Mouse (Mus musculus) ES-Bruce4 (cell line): ENCODE data around the gene Vapb. TPM values are rescaled to one million over a fixed set of nuclear protein-coding genes. Genes with fewer than 3 reads are reported as not detected.
"Not testable (repeated sequence)": the region's sequence is repeated elsewhere in the genome, so short reads cannot be mapped to it uniquely, and the experiment has no call there.

ENCODE experiments used
- H3K27ac ChIP-seq: 2 replicates; pipeline ENCODE4 v1.5.1; 2012; ENCODE audit warnings: low read length, inconsistent platforms; ENCODE audit not compliant: insufficient read depth
- H3K27me3 ChIP-seq: 2 replicates; pipeline ENCODE4 v1.6.1; 2012; ENCODE audit warnings: mild to moderate bottlenecking, low read length, inconsistent platforms; ENCODE audit not compliant: control insufficient read depth, poor library complexity, insufficient read depth, severe bottlenecking
- H3K36me3 ChIP-seq: 2 replicates; pipeline ENCODE4 v1.6.1; 2012; ENCODE audit warnings: inconsistent platforms, mild to moderate bottlenecking, low read length, moderate library complexity; ENCODE audit not compliant: control insufficient read depth, poor library complexity, insufficient read depth, severe bottlenecking
- H3K4me1 ChIP-seq: one replicate; pipeline ENCODE4 v1.8.1; 2011; ENCODE audit warnings: low read length; ENCODE audit not compliant: control insufficient read depth, insufficient read depth
- H3K4me3 ChIP-seq: 2 replicates; pipeline ENCODE4 v1.5.1; 2011; ENCODE audit warnings: low read depth, mild to moderate bottlenecking, low read length
- H3K9ac ChIP-seq: 2 replicates; pipeline ENCODE4 v1.6.1; 2012; ENCODE audit warnings: low read depth, mild to moderate bottlenecking, inconsistent platforms; ENCODE audit not compliant: poor library complexity, severe bottlenecking
- H3K9me3 ChIP-seq: replicated peaks from 2 replicates; pipeline ENCODE4 v1.6.1; 2012; ENCODE audit warnings: mild to moderate bottlenecking, low read length, inconsistent platforms; ENCODE audit not compliant: control insufficient read depth, poor library complexity, insufficient read depth, severe bottlenecking
- CTCF ChIP-seq: IDR thresholded peaks from one replicate; pipeline ENCODE4 v1.8.1; 2011; ENCODE audit warnings: low read depth, low read length
- EP300 ChIP-seq: IDR thresholded peaks from 2 replicates; pipeline ENCODE4 v1.6.1; 2011; ENCODE audit warnings: low read depth, low read length; ENCODE audit not compliant: insufficient read depth
- POLR2A ChIP-seq: IDR thresholded peaks from one replicate; pipeline ENCODE4 v1.8.1; 2011; ENCODE audit warnings: low read length; ENCODE audit not compliant: insufficient read depth
- polyA plus RNA-seq: library from polyadenylated mRNA; stranded (reverse); fragments of >200 nt; gene quantifications from 2 replicates; pipeline ENCODE4 v1.2.4, GENCODE M21; 2011; ENCODE audit warnings: low read depth; ENCODE audit not compliant: missing spikeins, insufficient read depth, insufficient read length

Gene Vapb
- polyA plus RNA-seq, 1 experiment: 56.4 TPM

DNA sequence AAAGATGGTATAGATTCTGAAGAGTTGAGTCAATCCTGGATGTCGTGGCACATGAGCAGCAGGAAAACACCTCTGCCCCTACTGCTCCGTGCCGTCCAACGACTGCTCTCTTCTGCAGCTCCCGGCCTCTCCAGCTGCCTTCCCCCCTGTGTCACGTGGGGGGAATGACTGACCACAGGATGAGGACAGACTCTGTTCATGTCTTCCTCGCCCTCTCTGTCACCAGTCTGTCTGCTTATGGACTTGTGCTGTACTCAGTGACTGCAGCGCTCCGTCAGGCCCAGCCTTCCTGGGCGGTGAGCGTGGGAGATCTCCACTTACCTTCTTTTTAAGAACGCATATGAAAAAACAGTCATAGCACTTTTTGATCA lies 34.5 kb upstream of the Vapb start:
- no peak for TF ChIP-seq POLR2A
- no peak for TF ChIP-seq EP300
- no peak for TF ChIP-seq CTCF
- Histone ChIP-seq H3K4me3 (no peak overlapping the region), H3K27me3 (no peaks in the 10 kb centered on the region), H3K4me1 (no peaks in the 10 kb centered on the region), H3K27ac (no peak overlapping the region), H3K9me3 (no peaks in the 10 kb centered on the region), H3K36me3 (peaks cover 5% of the 10 kb centered on the region), H3K9ac (no peak overlapping the region)

DNA sequence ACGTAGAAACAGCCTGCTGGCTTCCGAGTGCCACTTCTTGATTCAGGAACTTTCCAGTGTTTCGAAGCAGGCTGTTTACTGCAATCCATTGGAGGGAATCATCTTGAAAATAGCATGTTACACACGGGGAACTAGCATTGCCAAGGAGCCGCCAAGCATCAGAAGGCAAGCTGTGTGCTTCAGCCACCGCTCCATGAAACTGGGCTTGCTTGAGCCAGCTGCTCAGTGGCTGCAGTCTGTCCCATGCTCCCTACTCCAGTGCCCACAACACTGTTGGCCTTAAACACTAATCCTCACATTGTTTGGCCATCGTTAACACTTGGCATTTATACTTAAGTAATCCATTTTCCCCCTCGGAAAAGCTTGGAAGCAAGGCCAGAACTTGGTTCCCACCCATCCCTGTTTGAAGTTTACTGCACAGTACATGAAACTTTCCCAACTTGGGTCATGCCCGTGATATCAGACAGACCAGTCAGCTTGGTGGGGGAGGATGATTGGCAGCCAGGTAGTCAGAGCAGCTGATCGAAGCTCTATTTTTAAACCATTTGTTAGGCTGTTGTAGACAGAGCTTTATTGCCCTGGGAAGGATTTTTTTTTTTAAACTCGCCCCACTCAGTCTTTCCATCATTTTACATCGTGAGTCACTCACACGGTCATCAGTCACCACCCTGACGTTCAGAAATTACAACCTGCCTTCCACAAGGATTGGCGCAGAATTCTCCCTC lies 31.3 kb upstream of the Vapb start:
- Histone ChIP-seq H3K27me3 (no peaks in the 10 kb centered on the region), H3K36me3 (no peaks in the 10 kb centered on the region; the same call in 1 of the 2 replicates), H3K27ac (no peak overlapping the region), H3K4me1 (no peaks in the 10 kb centered on the region), H3K4me3 (no peak overlapping the region), H3K9ac (no peak overlapping the region), H3K9me3 (no peaks in the 10 kb centered on the region)
- TF ChIP-seq POLR2A: no peak
- no peak for TF ChIP-seq EP300
- no peak for TF ChIP-seq CTCF

DNA sequence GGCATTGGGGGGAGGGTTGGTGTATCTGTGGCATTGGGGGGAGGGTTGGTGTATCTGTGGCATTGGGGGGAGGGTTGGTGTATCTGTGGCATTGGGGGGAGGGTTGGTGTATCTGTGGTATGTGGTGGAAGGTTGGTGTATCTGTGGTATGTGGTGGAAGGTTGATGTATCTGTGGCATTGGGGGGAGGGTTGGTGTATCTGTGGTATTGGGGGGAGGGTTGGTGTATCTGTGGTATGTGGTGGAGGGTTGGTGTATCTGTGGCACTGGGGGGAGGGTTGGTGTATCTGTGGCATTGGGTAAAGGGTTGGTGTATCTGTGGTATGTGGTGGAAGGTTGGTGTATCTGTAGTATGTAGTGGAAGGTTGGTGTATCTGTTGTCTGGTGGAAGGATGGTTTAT lies 29.7 kb upstream of the Vapb start:
- not testable (repeated sequence) for H3K4me1 ChIP-seq, H3K36me3 ChIP-seq, H3K4me3 ChIP-seq, H3K27ac ChIP-seq, H3K9ac ChIP-seq, H3K9me3 ChIP-seq, H3K27me3 ChIP-seq

DNA sequence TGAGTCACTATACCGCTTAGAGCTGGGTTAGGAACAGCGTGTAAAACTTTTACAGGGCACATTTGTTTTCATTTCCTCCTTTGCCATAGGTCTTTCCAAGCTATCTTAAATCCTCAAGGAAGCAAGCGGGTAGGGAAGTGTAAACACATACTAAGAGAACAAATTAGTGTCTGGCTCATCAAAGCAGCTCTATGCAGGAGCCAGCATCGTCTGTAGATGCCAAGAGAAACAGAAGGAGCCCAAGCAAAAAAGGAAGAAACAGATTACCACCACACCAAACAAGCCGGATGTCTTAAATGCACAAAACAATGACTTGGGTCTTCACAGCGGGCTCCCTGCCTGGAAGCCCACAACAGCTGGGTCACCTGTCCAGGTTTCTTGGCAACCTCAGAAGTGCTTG lies 27.1 kb upstream of the Vapb start:
- TF ChIP-seq EP300 (no peak), POLR2A (no peak), CTCF (no peak)
- Histone ChIP-seq H3K4me1 (no peaks in the 10 kb centered on the region), H3K36me3 (no peaks in the 10 kb centered on the region), H3K9me3 (no peaks in the 10 kb centered on the region), H3K9ac (no peak overlapping the region), H3K4me3 (no peak overlapping the region), H3K27me3 (no peaks in the 10 kb centered on the region), H3K27ac (no peak overlapping the region)

DNA sequence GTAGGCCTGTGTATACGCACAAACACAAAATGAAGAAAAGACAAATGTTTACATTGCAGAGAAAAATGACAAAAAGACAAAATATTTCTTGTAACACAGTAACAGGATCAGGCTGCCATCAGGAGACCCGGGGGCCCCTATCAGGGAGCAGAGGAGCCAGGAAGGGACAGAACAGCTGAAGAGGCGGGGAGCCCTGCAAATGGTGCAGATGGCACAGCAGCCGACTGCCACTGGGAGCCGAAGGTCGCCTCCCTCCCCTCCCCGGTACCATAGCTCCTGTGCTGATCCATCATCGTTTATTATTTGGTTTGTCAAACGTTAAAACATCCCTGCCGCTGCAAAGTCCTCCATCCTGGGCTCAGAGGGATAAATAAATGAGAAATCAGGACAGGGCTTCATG lies 24.7 kb upstream of the Vapb start:
- no peak overlapping the region for H3K4me3 ChIP-seq
- no peak overlapping the region for H3K27ac ChIP-seq
- TF ChIP-seq CTCF: no peak
- no peak overlapping the region for H3K9ac ChIP-seq
- H3K27me3 ChIP-seq: no peaks in the 10 kb centered on the region
- no peaks in the 10 kb centered on the region for H3K36me3 ChIP-seq
- H3K4me1 ChIP-seq: no peaks in the 10 kb centered on the region
- no peaks in the 10 kb centered on the region for H3K9me3 ChIP-seq

DNA sequence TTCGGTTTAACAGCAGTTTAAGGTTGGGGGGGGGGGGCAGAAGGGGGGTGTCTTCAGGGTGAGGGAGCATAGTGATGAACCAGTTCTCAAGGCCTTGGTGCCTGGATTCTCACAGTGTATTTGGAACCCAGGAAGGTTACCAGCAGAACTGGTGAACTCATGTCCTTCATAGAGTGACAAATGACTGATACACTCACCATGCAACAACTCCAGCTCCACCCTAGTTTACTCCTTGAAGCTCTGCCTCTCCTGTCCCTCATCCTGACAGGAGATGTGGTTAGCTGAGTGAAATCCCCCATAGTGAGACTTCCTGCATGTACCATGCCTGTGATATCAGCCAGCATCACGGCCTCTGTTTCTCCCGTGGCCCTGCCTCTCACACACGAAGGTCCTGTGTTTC lies 24.1 kb upstream of the Vapb start:
- no peaks in the 10 kb centered on the region for H3K4me1 ChIP-seq
- no peak for TF ChIP-seq POLR2A
- no peak for TF ChIP-seq EP300
- no peak for TF ChIP-seq CTCF
- no peaks in the 10 kb centered on the region for H3K36me3 ChIP-seq
- no peak overlapping the region for H3K9ac ChIP-seq
- H3K4me3 ChIP-seq: no peak overlapping the region
- no peaks in the 10 kb centered on the region for H3K9me3 ChIP-seq
- H3K27me3 ChIP-seq: no peaks in the 10 kb centered on the region
- no peak overlapping the region for H3K27ac ChIP-seq
